Mouse (Mus musculus) neural tube, embryonic 13.5 days (tissue): ENCODE results near the gene Cyp26a1. TPM values are rescaled to one million over a fixed set of nuclear protein-coding genes. Genes with fewer than 3 reads are reported as not detected.

Experiments used
- ATAC-seq: fragments of 200-750 bp; cut with Nextera tagmentation; 2 replicates; pipeline ENCODE4 v1.8.0; 2017; ENCODE audit warnings: low read depth, mild to moderate bottlenecking, moderate TSS enrichment, moderate library complexity
- H3K27ac ChIP-seq: fragments of 300-500 bp; sonication (generic); replicated peaks from 2 replicates; pipeline ENCODE4 v1.5.1; 2015; ENCODE audit warnings: moderate library complexity, mild to moderate bottlenecking, inconsistent platforms
- H3K27me3 ChIP-seq: fragments of 300-500 bp; sonication (generic); 2 replicates; pipeline ENCODE4 v1.6.1; 2015; ENCODE audit warnings: mild to moderate bottlenecking, inconsistent platforms
- H3K36me3 ChIP-seq: fragments of 300-500 bp; sonication (generic); 2 replicates; pipeline ENCODE4 v1.6.1; 2015; ENCODE audit warnings: mild to moderate bottlenecking, inconsistent platforms
- H3K4me1 ChIP-seq: fragments of 300-500 bp; sonication (generic); replicated peaks from 2 replicates; pipeline ENCODE4 v1.6.1; 2015; ENCODE audit warnings: inconsistent platforms
- H3K4me2 ChIP-seq: fragments of 300-500 bp; sonication (generic); 2 replicates; pipeline ENCODE4 v1.6.1; 2015; ENCODE audit warnings: inconsistent platforms, mild to moderate bottlenecking, moderate library complexity
- H3K4me3 ChIP-seq: fragments of 300-500 bp; sonication (generic); 2 replicates; pipeline ENCODE4 v1.5.1; 2015; ENCODE audit warnings: mild to moderate bottlenecking, inconsistent platforms
- H3K9ac ChIP-seq: fragments of 300-500 bp; sonication (generic); 2 replicates; pipeline ENCODE4 v1.6.1; 2015; ENCODE audit warnings: moderate library complexity, mild to moderate bottlenecking, inconsistent platforms
- H3K9me3 ChIP-seq: fragments of 300-500 bp; sonication (generic); 2 replicates; pipeline ENCODE4 v1.6.1; 2016; ENCODE audit warnings: inconsistent platforms
- WGBS: fragments of 180-500 bp; shearing (Covaris S2); methylation state at CpG from one replicate; pipeline ENCODE4 v1.1.7; 2015; 5-methylcytosine and 5-hydroxymethylcytosine counted together
- polyA plus RNA-seq: library from polyadenylated mRNA; unstranded; fragments of >200 nt; fragmentation: Nextera tagmentation; extraction: Ambion mirVana; gene quantifications from 2 replicates; pipeline ENCODE4 v1.2.1, GENCODE M21; 2015

Gene Cyp26a1
- polyA plus RNA-seq, 1 experiment from 2014 or later = 2.8 TPM

GRCm38 (mm10) chr19:37740043-37740442 is 42.4 kb downstream of the Cyp26a1 start:
- no peak for ATAC-seq
- no peak overlapping the region for H3K4me3 ChIP-seq
- 0 out of 2 replicates have a peak, but pooled peaks cover 3% of the 10 kb centered on the region for H3K27me3 ChIP-seq
- H3K27ac ChIP-seq = no peak overlapping the region
- no peaks in the 10 kb centered on the region for H3K4me1 ChIP-seq
- H3K36me3 ChIP-seq = no peaks in the 10 kb centered on the region
- H3K9me3 ChIP-seq = no peaks in the 10 kb centered on the region
- H3K4me2 ChIP-seq = no peak overlapping the region
- 11% methylated on average over 7 of the region's 7 CpGs for WGBS
- no peak overlapping the region for H3K9ac ChIP-seq

Other genes starting within 250 kb of the Cyp26a1 start
- gene Exoc6, start 147.4 kb upstream of the Cyp26a1 start, polyA plus RNA-seq = 14.7 and 16.3 TPM in 2 replicates
- not detected in 2 replicates for gene Cyp26c1, start 12.2 kb upstream of the Cyp26a1 start, polyA plus RNA-seq